Mouse (Mus musculus): ENCODE data around the gene Trpv6.

- TF ChIP-seq CTCF (IDR thresholded peaks at IDR 0.05) (no peak), POLR2A (IDR thresholded peaks at IDR 0.05; ENCODE audit: insufficient read depth, low read depth, low read length) (no peak)
These were observed 8.0 kb downstream of the Trpv6 start for GRCm38 (mm10) chr6:41628180-41628579.
